Mouse (Mus musculus) embryonic fibroblast, embryonic 13.5 days (primary cell): ENCODE results near the gene Trpm3. TPM values are rescaled to one million over a fixed set of nuclear protein-coding genes. Genes with fewer than 3 reads are reported as not detected.
"Not testable (repeated sequence)": the region's sequence is repeated elsewhere in the genome, so short reads cannot be mapped to it uniquely, and the experiment has no call there.

ENCODE experiments used
- H3K27ac ChIP-seq: 2 replicates; pipeline ENCODE4 v1.5.1; 2012; ENCODE audit warnings: low read length, control low read depth, inconsistent platforms; ENCODE audit not compliant: insufficient read depth
- H3K4me1 ChIP-seq: 2 replicates; pipeline ENCODE4 v1.6.1; 2011; ENCODE audit warnings: low read length; ENCODE audit not compliant: control insufficient read depth, insufficient read depth
- H3K4me3 ChIP-seq: 2 replicates; pipeline ENCODE4 v1.5.1; 2011; ENCODE audit warnings: mild to moderate bottlenecking, control low read depth, low read length; ENCODE audit not compliant: insufficient read depth
- CTCF ChIP-seq: IDR thresholded peaks from 2 replicates; pipeline ENCODE4 v1.5.1; 2011; ENCODE audit warnings: mild to moderate bottlenecking, control low read depth, low read length, moderate library complexity, borderline replicate concordance; ENCODE audit not compliant: insufficient read depth
- POLR2A ChIP-seq: IDR thresholded peaks from 2 replicates; pipeline ENCODE4 v1.6.1; 2011; ENCODE audit warnings: low read depth, mild to moderate bottlenecking, control low read depth, low read length, moderate library complexity
- polyA plus RNA-seq: library from polyadenylated mRNA; stranded (reverse); fragments of >200 nt; gene quantifications from 2 replicates; pipeline ENCODE4 v1.2.4, GENCODE M21; 2011; ENCODE audit warnings: low read depth; ENCODE audit not compliant: missing spikeins, insufficient read length

Gene Trpm3
- polyA plus RNA-seq, 1 experiment: 0.46 TPM

DNA sequence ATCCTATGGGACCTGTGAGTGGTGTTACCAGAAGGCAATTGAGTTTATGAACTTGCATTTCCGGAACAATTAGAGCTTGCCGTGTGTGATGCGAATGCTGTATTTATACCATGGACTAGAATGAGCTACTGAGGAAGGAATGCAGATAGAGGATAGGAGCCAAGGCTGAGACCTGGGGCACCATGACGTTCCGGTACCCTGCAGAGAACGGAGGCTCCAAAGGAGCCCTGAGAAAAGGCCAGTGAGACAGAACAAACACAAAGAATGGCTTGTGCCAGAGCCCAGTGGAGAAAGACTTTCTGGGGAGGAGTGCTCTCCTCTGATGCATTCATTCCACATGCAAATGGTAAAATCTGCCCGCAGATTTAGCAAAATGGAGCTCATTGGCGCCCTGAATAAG, 682.9 kb downstream of the Trpm3 start:
- TF ChIP-seq CTCF (no peak), POLR2A (no peak)
- Histone ChIP-seq H3K4me3 (no peak overlapping the region), H3K27ac (no peak overlapping the region), H3K4me1 (no peaks in the 10 kb centered on the region)

DNA sequence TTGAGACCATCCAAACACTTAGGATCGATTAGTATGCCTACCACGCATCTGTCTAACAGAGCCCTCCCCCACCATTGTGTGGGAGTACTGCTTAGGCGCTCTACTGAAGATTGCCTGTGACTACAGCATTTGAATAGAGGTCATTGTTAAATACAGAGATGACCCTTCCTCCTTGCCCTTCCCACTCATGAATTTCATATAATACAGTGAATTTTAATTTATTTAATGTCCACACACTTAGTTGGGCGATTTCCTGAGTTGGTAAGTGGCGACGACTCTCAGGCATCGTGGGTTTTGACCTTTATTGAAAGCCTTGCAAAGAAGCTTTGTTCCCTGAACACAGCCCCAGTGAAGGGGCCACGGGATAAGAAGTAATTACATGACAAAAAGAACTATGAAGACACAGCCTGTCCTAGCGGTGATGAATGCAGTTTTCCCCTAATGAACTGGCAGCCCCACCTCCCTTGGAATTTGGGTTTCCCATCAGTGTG, 684.7 kb downstream of the Trpm3 start:
- 0 out of 2 replicates have a peak, but pooled peaks cover 6% of the 10 kb centered on the region for H3K4me1 ChIP-seq
- H3K4me3 ChIP-seq: no peak overlapping the region
- no peak overlapping the region for H3K27ac ChIP-seq
- TF ChIP-seq POLR2A: no peak
- no peak for TF ChIP-seq CTCF

DNA sequence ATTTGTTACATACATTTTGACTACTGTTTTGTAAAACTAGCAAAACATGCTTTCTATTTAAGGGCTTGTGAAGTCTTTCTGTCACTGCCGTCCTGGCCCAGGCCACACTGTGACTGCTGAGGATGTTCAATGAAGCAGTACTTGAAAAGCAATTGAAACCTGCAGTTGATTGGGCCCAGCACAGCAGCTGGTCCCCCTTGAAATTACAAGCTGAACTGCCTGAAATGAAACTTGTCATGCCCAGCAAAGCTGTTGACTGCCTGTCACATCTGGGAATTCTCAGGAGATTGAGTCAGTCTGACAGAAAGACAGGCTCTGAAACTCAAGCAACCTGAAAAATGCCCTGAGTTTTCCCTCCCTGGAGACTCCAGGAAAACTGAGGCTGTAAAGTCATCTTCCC, 687.0 kb downstream of the Trpm3 start:
- Histone ChIP-seq H3K4me3 (no peak overlapping the region), H3K27ac (no peak overlapping the region), H3K4me1 (0 out of 2 replicates have a peak, but pooled peaks cover 6% of the 10 kb centered on the region)
- no peak for TF ChIP-seq POLR2A
- TF ChIP-seq CTCF: no peak

DNA sequence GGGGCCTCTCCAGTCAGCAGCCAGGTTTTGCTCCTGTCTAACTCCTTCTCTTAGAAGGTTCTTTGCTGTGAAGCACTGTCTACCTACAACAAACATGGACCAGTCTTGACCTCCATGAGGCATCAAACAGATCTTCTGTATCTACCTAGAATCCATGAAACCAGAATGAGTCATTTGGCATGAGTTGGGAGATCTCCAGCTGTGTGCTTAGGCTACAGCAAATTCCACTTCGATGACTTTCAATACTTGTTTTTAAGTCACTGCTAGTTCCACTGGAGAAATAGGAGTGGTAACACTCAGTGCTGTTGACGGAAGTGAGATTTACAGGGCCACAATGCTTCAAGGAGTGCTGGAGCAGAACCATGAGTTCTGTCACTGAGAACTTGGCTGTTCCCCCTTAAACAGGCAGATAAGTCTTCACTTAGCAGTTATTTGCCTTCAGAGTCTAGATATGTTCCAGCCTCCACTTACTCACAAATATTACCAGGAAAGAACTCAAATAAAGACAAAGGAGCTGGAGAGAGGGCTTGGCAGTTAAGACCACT, 689.4 kb downstream of the Trpm3 start:
- 0 out of 2 replicates have a peak, but pooled peaks cover 6% of the 10 kb centered on the region for H3K4me1 ChIP-seq
- no peak for TF ChIP-seq POLR2A
- TF ChIP-seq CTCF: no peak
- no peak overlapping the region for H3K27ac ChIP-seq
- no peak overlapping the region for H3K4me3 ChIP-seq

DNA sequence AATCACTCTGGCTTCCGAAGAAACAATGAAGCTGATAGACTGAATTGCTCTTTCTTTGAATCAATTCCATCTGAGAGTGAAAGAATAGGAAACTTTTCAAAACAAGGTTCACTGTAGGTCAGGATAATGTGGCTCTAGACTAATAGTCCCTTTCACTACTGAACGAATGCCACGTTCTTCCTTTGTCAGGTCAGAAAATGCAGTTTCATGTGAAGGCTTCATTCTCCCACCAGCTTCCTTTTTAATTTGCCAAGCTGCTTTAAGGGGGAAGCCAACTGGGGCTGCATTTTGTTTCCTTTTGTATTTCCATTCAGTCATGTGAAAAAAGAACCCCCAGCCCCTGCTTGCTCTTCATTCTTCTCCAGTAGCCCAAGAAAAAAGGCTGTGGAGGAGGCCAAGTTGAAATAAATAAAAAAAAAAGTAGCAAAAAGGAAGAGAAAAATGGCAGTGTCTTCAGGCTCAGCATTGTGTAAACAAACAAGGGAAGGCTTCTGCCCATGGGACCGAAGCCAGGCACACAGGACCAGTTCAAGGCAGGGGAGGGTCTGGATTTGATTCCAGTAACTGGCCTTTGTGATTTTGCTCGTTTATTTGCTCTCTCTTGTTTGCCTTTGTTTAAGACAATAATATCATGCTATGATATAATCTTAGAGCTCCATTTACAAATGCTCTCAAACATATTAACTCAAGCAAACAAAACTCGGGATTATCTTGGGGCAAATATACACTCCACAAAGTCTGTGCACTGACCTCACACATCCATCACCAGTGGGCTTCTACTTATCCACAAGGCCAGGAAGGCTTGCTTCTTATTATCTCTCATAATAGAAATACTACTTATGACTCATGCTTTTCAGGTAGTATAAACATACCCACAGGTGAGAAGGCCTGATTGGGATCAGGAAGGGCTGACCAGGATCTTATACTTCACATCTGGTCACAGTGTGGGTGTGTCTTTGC, 702.5 kb downstream of the Trpm3 start:
- Histone ChIP-seq H3K4me1 (no peaks in the 10 kb centered on the region), H3K27ac (no peak overlapping the region), H3K4me3 (no peak overlapping the region)
- TF ChIP-seq POLR2A: no peak
- TF ChIP-seq CTCF: no peak

DNA sequence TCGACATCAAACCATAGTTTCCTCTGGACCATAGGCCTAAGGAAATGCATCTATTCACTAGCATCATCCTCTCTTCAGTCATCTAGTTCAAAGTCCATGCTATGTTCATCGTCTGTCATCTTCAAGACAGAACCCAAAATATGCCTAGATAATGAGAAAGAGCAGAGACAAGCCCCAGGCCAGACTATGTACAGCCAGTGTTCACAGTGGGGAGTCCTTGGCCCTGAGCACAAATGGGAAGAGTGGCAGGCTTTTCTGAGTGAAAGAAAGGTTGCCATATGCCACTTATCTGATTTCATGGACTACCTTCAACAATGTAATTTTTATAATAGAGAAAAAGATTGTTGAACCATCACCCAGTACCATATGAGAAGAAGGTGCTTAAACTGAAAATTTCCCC, 703.9 kb downstream of the Trpm3 start:
- no peaks in the 10 kb centered on the region for H3K4me1 ChIP-seq
- no peak overlapping the region for H3K27ac ChIP-seq
- TF ChIP-seq POLR2A (no peak), CTCF (no peak)

DNA sequence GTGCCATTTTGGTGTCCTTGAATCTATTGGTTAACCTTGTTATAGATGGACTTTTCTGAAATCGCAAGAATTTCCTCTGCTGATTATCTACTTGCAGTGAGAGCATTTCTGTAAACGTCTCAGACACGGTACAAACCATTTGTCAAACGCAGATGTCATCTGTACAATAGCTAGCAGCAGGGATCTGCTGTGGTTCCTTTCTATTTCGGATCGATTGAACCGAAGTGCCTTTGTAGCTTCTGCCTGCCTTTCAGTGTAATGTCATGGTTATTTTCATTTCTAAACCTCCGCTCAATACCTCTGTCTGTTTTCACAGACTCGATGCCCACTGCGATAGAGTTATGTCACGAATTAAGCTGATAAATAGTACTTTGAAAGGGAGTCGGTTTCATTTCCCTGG, 708.9 kb downstream of the Trpm3 start:
- H3K4me3 ChIP-seq: no peak overlapping the region
- no peak overlapping the region for H3K27ac ChIP-seq
- H3K4me1 ChIP-seq: no peaks in the 10 kb centered on the region
- no peak for TF ChIP-seq CTCF
- no peak for TF ChIP-seq POLR2A

More for the DNA sequence above, 703.9 kb downstream of the Trpm3 start:
- no peak overlapping the region for H3K4me3 ChIP-seq

DNA sequence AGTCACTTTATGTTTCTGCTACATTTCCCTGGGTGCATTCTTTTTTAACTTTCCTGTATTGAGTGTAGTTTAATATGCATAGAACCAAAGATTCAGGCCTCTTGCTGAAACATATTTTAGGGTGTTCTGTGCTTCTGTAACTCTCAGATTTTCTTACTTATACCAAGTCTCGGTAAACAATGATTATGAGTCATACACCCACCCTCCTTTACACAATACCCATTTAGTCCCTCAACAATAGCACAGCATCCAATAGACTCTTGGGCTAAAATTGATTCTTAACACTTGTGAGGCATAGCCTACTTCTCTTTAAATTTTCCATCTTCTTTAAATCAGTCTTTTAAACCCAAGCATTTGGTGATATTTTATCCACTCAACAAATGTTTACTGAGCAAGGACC, 709.4 kb downstream of the Trpm3 start:
- Histone ChIP-seq H3K27ac (no peak overlapping the region), H3K4me3 (no peak overlapping the region), H3K4me1 (no peaks in the 10 kb centered on the region)
- TF ChIP-seq POLR2A: no peak
- no peak for TF ChIP-seq CTCF

DNA sequence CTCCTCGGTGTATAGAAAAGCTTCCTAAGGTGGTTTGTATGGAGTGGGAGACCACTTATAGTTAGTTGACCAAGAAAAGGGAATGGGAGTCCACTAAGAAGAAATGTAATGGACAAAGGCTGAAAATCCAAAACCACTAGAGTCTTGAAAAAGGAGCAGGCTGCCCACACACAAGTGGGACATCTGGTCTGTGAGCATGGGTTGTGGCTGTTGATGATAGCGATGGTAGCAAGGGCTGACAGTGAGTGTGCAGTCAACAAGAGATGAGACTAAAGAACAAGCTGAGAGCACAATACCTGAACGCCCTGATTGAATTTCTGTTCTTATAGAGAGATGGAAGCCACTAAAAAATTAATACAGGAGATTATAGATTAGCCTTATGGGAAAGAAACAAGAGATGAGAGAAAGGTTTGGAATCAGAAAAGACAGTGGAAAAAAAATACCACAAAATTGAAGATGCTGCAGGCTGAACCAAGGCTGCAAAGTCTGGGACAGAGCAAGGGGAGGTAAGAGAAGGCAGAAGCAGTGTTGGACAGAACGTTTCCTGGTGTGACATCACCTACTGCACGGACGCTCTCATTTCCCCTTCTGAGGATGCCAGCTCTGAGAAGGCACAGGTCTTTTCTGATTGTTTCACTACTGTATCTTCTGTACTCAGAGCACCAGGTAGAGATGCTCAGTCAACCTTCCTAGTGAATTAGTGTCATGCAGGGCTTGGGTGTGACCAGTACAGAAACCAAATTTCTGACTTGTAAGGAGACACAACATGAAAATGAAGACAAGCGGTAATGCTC, 710.1 kb downstream of the Trpm3 start:
- no peak overlapping the region for H3K4me3 ChIP-seq
- H3K4me1 ChIP-seq: no peaks in the 10 kb centered on the region
- no peak overlapping the region for H3K27ac ChIP-seq
- TF ChIP-seq CTCF (no peak), POLR2A (no peak)

DNA sequence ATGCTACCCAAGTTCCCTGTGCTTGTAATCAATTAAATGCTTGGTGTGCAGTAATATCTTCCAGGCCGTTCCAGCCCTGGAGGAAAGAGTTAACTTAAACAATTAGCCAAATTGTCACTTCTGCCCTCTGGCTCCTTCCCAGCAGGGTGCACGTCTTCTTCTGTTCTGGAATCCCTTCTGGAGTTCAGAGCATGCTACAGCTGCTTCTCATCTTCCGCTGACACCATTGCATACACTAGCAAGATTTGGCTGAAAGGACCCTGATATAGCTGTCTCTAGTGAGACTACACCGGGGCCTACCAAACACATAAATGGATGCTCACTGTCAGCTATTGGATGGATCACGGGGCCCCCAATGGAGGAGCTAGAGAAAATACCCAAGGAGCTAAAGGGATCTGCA, 712.6 kb downstream of the Trpm3 start:
- not testable (repeated sequence) for H3K27ac ChIP-seq, H3K4me3 ChIP-seq, H3K4me1 ChIP-seq
